Mouse (Mus musculus) embryonic facial prominence, embryonic 15.5 days (tissue): Measurements from ENCODE around the gene Sh3bp4. TPM values are rescaled to one million over a fixed set of nuclear protein-coding genes. Genes with fewer than 3 reads are reported as not detected.

Experiments
- ATAC-seq: fragments of 200-750 bp; cut with Nextera tagmentation; 2 replicates; pipeline ENCODE4 v1.8.0; 2017; ENCODE audit warnings: low read depth, moderate TSS enrichment; ENCODE audit not compliant: insufficient number of reproducible peaks, low FRiP score, low TSS enrichment
- H3K27ac ChIP-seq: fragments of 300-500 bp; sonication (generic); replicated peaks from 2 replicates; pipeline ENCODE4 v1.5.1; 2015; ENCODE audit warnings: mild to moderate bottlenecking, inconsistent platforms
- H3K27me3 ChIP-seq: fragments of 300-500 bp; sonication (generic); 2 replicates; pipeline ENCODE4 v1.6.1; 2015; ENCODE audit warnings: inconsistent platforms
- H3K36me3 ChIP-seq: fragments of 300-500 bp; sonication (generic); 2 replicates; pipeline ENCODE4 v1.6.1; 2015; ENCODE audit warnings: mild to moderate bottlenecking, inconsistent platforms
- H3K4me1 ChIP-seq: fragments of 300-500 bp; sonication (generic); 2 replicates; pipeline ENCODE4 v1.6.1; 2015; ENCODE audit warnings: inconsistent platforms
- H3K4me2 ChIP-seq: fragments of 300-500 bp; sonication (generic); replicated peaks from 2 replicates; pipeline ENCODE4 v1.6.1; 2015; ENCODE audit warnings: mild to moderate bottlenecking, inconsistent platforms
- H3K4me3 ChIP-seq: fragments of 300-500 bp; sonication (generic); replicated peaks from 2 replicates; pipeline ENCODE4 v1.5.1; 2015; ENCODE audit warnings: mild to moderate bottlenecking, inconsistent platforms
- H3K9ac ChIP-seq: fragments of 300-500 bp; sonication (generic); 2 replicates; pipeline ENCODE4 v1.6.1; 2015; ENCODE audit warnings: inconsistent platforms
- H3K9me3 ChIP-seq: fragments of 300-500 bp; sonication (generic); replicated peaks from 2 replicates; pipeline ENCODE4 v1.6.1; 2016; ENCODE audit warnings: inconsistent platforms
- WGBS: fragments of 180-500 bp; shearing (Covaris S2); methylation state at CpG from one replicate; pipeline ENCODE4 v1.1.7; 2015; 5-methylcytosine and 5-hydroxymethylcytosine counted together
- polyA plus RNA-seq: library from polyadenylated mRNA; unstranded; fragments of >200 nt; fragmentation: Nextera tagmentation; extraction: Ambion mirVana; gene quantifications from 2 replicates; pipeline ENCODE4 v1.2.1, GENCODE M21; 2015

Sh3bp4 gene
- polyA plus RNA-seq, 1 experiment from 2014 or later: 26.6 TPM

DNA sequence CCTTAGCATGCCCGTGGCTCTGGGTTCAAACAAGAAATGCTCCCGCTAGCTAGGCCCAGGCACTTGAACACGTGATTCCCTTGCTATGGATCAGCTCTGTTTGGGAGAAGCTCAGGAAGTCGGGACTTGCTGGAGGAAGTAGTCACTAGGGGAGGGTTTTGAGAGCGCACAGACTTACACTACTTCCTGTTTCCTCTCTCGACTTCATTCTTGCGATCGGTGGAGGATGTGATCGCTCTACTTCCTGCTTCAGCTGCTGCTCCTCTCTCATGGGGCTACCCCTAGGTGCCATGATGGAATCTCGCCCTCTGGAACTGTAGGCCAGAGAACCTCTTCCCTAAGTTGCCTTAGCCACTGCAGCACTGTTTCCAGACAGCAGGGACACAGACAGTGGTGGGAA, 27.3 kb upstream of the Sh3bp4 start:
- Histone ChIP-seq H3K9ac (no peak overlapping the region), H3K27ac (no peak overlapping the region), H3K4me3 (no peak overlapping the region), H3K36me3 (no peaks in the 10 kb centered on the region), H3K4me1 (peaks cover 4% of the 10 kb centered on the region; the same call in 1 of the 2 replicates), H3K9me3 (no peaks in the 10 kb centered on the region), H3K4me2 (no peak overlapping the region), H3K27me3 (no peaks in the 10 kb centered on the region)
- no peak for ATAC-seq
- 86% methylated on average over 10 of the region's 10 CpGs for WGBS

DNA sequence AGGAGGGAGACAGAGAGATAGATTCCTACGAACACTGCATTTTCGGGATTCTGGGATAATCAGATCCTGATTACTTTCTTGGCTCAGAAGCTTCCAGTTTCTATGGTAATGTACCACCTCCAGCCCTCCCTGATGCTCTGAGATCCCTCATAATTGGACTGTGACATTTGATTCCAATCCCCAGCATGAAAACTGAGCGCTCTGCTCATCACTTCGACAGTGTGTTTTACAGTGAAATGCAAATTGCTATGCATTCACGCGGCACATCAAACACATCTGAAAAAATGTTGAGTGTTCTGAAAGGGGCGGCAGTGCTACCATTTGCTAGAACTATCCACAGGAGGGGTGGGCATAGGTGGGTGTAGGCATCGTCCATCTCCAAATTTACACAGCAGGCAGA, 24.8 kb upstream of the Sh3bp4 start:
- ATAC-seq: no peak
- Histone ChIP-seq H3K9me3 (no peaks in the 10 kb centered on the region), H3K36me3 (no peaks in the 10 kb centered on the region), H3K27ac (no peak overlapping the region), H3K27me3 (no peaks in the 10 kb centered on the region), H3K9ac (no peak overlapping the region), H3K4me3 (no peak overlapping the region), H3K4me2 (no peak overlapping the region), H3K4me1 (peaks cover 4% of the 10 kb centered on the region; the same call in 1 of the 2 replicates)
- WGBS: 39% methylated on average over 8 of the region's 8 CpGs

DNA sequence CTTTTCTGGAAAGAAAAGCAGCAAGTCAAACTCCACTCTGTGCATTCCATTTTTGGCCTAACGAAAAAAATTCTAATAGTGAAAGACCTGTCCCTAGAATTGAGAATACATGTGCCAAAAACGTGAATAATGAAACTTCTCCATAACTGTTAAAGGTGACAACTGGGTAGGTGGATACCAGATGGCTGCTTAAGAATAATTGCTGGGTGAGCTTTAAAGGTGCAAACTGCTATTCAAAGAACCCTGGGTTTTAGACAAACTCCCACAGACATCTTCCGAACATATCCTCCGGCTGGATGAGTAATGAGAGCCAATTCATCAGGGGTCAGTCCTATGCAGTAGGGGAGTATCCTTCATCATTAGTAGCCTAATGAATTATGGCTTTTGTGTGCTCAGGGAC, 20.7 kb upstream of the Sh3bp4 start:
- Histone ChIP-seq H3K36me3 (no peaks in the 10 kb centered on the region), H3K9ac (no peak overlapping the region), H3K4me1 (peaks cover 4% of the 10 kb centered on the region; the same call in 1 of the 2 replicates), H3K4me3 (no peak overlapping the region), H3K9me3 (no peaks in the 10 kb centered on the region), H3K27ac (no peak overlapping the region), H3K4me2 (no peak overlapping the region), H3K27me3 (no peaks in the 10 kb centered on the region)
- 88% methylated on average over 4 of the region's 4 CpGs for WGBS
- ATAC-seq: no peak

DNA sequence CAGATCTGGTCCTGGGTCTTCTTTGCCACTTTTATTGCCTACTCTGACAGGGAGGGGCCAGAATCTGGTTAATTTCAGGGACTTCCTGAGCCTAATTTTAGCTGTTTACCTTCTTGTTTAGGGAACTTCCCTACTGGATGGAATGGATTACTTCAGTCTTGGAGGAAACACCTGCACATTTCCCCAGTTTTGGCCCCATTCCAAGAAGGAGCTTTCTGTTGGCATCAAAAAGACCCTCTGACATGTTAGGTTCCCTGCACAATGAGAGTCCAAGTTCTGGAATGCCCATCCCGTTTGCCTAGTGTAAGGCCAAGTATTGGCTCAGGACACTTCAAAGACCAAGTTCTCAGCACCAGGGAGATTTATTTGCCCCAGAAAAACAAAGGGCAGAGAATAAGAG, 14.0 kb upstream of the Sh3bp4 start:
- H3K9ac ChIP-seq: no peak overlapping the region
- H3K27ac ChIP-seq: no peak overlapping the region
- no peak overlapping the region for H3K4me3 ChIP-seq
- ATAC-seq: no peak
- H3K36me3 ChIP-seq: no peaks in the 10 kb centered on the region
- H3K4me1 ChIP-seq: no peaks in the 10 kb centered on the region
- 57% methylated on average over 1 of the region's 1 CpGs for WGBS
- H3K9me3 ChIP-seq: 0 out of 2 replicates have a peak, but pooled peaks cover 6% of the 10 kb centered on the region
- H3K4me2 ChIP-seq: no peak overlapping the region
- H3K27me3 ChIP-seq: no peaks in the 10 kb centered on the region

DNA sequence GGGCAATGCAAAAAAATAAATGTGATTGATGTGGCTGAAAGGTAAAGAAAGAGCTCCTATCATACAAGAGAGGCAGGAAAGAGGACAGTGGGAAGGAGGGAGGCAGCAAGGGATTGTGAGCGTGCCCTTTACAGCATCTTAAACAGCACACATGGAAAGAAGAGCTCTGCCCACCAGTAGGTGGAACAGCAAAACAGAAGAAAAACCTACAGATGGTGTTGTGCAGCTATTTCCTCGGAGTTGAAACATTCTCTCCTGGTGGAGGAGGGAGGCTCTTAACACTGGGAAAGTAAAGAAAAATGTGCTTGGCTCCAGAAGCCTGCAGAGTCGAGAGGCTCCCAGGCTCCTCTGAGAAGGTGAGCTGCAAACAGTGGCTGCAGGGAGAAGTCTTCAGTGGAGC, 12.8 kb upstream of the Sh3bp4 start:
- no peak overlapping the region for H3K4me2 ChIP-seq
- no peak for ATAC-seq
- no peak overlapping the region for H3K9ac ChIP-seq
- no peaks in the 10 kb centered on the region for H3K36me3 ChIP-seq
- 72% methylated on average over 3 of the region's 3 CpGs for WGBS
- H3K4me3 ChIP-seq: no peak overlapping the region
- H3K27ac ChIP-seq: no peak overlapping the region
- no peaks in the 10 kb centered on the region for H3K4me1 ChIP-seq
- H3K27me3 ChIP-seq: no peaks in the 10 kb centered on the region
- H3K9me3 ChIP-seq: 0 out of 2 replicates have a peak, but pooled peaks cover 6% of the 10 kb centered on the region

DNA sequence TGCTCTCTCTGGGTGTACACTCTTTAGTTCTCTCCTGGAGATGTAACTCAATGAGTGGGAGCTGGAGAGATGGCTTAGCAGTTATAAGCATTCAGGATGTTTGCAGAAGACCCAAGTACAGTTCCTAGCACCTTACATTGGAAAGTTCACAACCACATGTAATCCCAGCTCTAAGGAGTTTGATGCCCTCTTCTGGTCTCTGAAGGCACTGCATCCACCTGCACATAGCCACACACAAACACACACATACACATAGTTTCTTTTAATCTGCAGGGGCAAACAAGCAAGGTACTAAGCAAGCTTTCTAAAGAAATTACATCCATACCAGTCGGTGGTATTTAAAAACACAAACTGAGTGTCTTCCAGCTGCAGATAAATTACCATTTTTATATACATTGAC, 12.2 kb upstream of the Sh3bp4 start:
- Histone ChIP-seq H3K4me3 (no peak overlapping the region), H3K9me3 (0 out of 2 replicates have a peak, but pooled peaks cover 6% of the 10 kb centered on the region), H3K27me3 (no peaks in the 10 kb centered on the region), H3K27ac (no peak overlapping the region), H3K36me3 (no peaks in the 10 kb centered on the region), H3K9ac (no peak overlapping the region), H3K4me1 (no peaks in the 10 kb centered on the region), H3K4me2 (no peak overlapping the region)
- 94% methylated on average over 1 of the region's 1 CpGs for WGBS
- no peak for ATAC-seq

DNA sequence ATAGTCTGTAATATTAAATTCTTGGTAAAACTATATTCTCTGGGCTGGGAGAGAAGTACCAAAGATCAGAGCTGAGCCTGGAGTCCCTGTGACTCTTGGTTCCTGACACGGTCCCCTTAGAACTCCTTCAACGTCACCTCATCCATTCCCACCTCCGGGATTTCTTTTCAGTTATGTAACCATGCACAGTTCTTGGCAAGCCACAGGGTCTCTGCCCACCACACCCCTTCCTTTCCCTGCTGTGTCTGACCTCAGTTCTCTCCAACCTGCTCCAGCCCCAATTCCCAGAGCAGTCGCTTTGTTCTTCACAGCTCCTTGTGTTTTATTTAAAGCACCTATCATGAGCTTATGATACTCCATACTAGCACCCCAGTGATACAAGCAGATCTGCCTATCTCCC, 7.2 kb upstream of the Sh3bp4 start:
- Histone ChIP-seq H3K4me2 (no peak overlapping the region), H3K9ac (no peak overlapping the region), H3K4me3 (no peak overlapping the region), H3K4me1 (no peaks in the 10 kb centered on the region), H3K27ac (no peak overlapping the region), H3K36me3 (no peaks in the 10 kb centered on the region), H3K9me3 (0 out of 2 replicates have a peak, but pooled peaks cover under 1% of the 10 kb centered on the region), H3K27me3 (no peaks in the 10 kb centered on the region)
- ATAC-seq: no peak
- 80% methylated on average over 4 of the region's 4 CpGs for WGBS

DNA sequence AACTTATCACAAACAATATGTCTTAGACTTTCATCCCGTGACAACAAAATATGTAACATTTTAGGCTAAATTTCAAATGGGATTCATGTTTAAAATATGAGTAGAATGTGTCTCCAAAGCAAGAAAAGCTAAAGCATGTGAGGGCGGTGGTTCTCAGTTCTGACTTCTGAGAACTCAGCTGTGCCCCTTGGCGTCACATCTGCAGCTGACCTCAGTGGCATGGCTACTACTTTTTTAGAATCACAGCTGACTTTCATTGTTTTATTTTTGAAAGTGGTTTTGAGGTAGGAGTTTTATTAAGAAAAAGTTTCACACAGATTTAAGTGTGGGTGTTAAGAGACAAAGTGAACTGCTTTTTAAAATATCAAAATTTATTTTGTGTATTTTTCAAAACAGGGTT, 6.4 kb upstream of the Sh3bp4 start:
- no peak for ATAC-seq
- 70% methylated on average over 3 of the region's 3 CpGs for WGBS
- no peak overlapping the region for H3K4me3 ChIP-seq
- H3K9me3 ChIP-seq: no peaks in the 10 kb centered on the region
- H3K9ac ChIP-seq: no peak overlapping the region
- no peak overlapping the region for H3K4me2 ChIP-seq
- peaks cover 4% of the 10 kb centered on the region; the same call in 1 of the 2 replicates for H3K4me1 ChIP-seq
- no peaks in the 10 kb centered on the region for H3K36me3 ChIP-seq
- H3K27me3 ChIP-seq: no peaks in the 10 kb centered on the region
- no peak overlapping the region for H3K27ac ChIP-seq

DNA sequence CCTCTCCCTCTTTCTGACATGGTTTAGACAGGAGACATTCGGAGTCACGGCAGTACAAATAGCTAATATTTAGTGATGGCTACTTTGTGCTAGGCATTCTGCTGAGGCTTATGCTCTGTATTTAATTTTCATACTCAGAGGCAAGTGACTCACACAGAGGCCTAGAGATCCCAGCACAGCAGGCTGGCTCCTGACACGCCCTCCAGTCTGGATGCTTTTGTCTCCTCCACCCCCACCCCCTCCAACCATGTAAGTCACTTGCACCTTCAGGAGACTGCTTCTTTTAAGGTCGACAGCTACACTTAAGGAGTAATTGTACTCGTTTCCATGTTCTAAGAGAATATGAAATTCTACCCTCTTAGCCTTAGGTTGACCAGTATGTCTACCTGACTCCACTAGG, 1.4 kb upstream of the Sh3bp4 start:
- Histone ChIP-seq H3K4me3 (no peak overlapping the region), H3K4me2 (no peak overlapping the region), H3K9ac (no peak overlapping the region), H3K4me1 (peaks cover 34% of the 10 kb centered on the region), H3K27me3 (no peaks in the 10 kb centered on the region), H3K27ac (peak overlapping the region; percentile 85), H3K9me3 (no peaks in the 10 kb centered on the region), H3K36me3 (no peaks in the 10 kb centered on the region)
- 52% methylated on average over 5 of the region's 5 CpGs for WGBS
- no peak for ATAC-seq

DNA sequence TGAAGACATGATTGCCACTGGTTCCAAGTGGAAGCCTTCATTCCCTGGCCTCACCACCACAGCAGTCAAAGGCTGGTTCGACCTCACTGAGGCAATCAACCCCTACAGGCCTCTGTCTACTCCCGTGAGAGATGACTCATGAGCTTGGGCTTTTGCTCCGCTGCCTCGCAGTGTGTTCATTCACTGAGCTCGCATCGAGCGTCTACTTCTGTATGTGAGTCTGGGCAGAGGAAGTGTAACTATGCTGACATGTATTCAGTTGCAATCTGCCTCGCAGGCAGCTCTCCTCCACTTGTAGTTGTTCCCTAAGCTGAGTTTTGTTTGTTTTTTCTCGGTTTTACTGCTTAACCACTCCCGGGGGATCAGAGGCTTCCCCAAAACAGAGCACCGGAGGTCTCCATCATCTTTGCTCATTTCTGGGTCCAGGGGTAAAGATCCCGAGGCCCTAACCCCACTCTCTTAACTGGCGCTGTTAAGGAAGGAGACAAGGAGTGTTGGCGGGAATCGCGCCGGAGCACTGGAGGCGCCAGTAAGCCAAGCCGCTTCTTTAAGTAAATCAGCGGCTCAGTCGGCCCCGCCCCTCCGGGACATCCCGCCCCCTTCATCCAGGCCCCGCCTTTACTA, 624 bp upstream of the Sh3bp4 start:
- no peaks in the 10 kb centered on the region for H3K27me3 ChIP-seq
- peak overlapping the region; percentile 10; the same call in 1 of the 2 replicates for H3K9ac ChIP-seq
- WGBS: under 1% methylated on average over 25 of the region's 25 CpGs
- ATAC-seq: peak; percentile 49
- no peaks in the 10 kb centered on the region for H3K36me3 ChIP-seq
- H3K9me3 ChIP-seq: no peaks in the 10 kb centered on the region
- H3K4me2 ChIP-seq: peak overlapping the region; percentile 68
- peaks cover 36% of the 10 kb centered on the region for H3K4me1 ChIP-seq
- H3K4me3 ChIP-seq: peak overlapping the region; percentile 86
- peak overlapping the region; percentile 85 for H3K27ac ChIP-seq

DNA sequence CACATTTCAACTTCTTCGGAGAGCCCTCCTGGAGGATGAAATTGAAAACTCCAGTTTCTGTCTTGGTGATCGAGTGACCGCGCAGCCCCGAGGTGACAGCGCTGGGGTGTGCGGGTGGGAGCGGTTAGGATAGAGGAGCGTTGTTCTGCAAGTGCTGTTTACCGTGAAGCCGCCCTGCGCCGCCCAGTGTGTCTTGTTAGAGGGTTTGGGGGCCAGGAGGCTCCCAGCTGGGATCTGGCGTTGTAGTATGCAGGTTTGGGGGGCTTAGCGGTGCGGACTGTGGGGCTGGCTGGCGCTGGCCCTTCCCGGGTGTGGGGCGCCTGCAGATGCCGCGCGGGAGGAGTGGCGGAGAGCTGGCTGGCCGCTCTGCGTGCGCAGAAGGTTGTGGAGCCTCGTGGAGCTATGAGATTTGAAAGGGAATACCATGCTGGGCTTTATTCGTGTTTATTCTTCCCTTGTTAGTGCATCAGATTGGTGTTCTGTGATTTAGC, 701 bp downstream of the Sh3bp4 start:
- peak overlapping the region; percentile 86 for H3K4me3 ChIP-seq
- no peaks in the 10 kb centered on the region for H3K36me3 ChIP-seq
- H3K27ac ChIP-seq: peak overlapping the region; percentile 90
- H3K9me3 ChIP-seq: no peaks in the 10 kb centered on the region
- no peak for ATAC-seq
- H3K27me3 ChIP-seq: no peaks in the 10 kb centered on the region
- H3K4me1 ChIP-seq: peaks cover 44% of the 10 kb centered on the region
- peak overlapping the region; percentile 68 for H3K4me2 ChIP-seq
- peak overlapping the region; percentile 81 for H3K9ac ChIP-seq
- 0% methylated on average over 28 of the region's 28 CpGs for WGBS
